Mouse (Mus musculus) activated CD4-positive, CD25-positive, alpha-beta regulatory T cell, adult 9 weeks (primary cell): ENCODE data around the gene Serpinb6d. TPM values are rescaled to one million over a fixed set of nuclear protein-coding genes. Genes with fewer than 3 reads are reported as not detected.

ENCODE experiments used
- polyA plus RNA-seq: library from polyadenylated mRNA; unstranded; fragments of 100-300 nt; shearing (Covaris generic); gene quantifications from one replicate; pipeline ENCODE4 v1.2.1, GENCODE M21; 2017

Serpinb6d gene
- not detected for polyA plus RNA-seq

DNA sequence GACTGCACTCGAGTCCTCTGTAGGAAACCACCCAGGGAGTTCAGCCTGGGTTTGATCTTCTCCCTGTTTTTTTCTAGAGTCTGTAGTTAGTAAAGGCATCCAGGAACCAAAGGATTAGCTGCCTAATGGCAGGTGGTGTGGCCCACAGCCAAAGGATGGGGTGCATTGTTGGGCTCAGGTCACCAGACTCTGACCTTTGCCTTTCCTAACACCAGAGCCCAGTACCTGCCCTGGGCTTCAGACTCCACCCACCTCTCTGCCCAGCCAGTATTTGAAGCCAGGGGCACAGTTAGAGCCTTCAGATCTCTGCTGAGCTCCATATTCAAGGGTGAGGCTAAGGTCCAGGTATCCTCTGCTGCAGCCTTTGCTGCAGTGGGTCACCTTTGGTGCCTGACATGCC is at the start of gene Serpinb6d:
Serpinb6d (plus strand) TSS at position 301 of the 400 bp plus-strand sequence.

Other genes with a start within 250 kb of the Serpinb6d start
- not detected for gene Serpinb9g, start 176.6 kb upstream of the Serpinb6d start, polyA plus RNA-seq
- gene Serpinb6e, start 182.0 kb downstream of the Serpinb6d start, polyA plus RNA-seq: not detected
- gene Serpinb6c, start 244.3 kb downstream of the Serpinb6d start, polyA plus RNA-seq: not detected